Mouse (Mus musculus) liver, postnatal 0 days (tissue): ENCODE measurements around the gene Tmem52b. TPM values are rescaled to one million over a fixed set of nuclear protein-coding genes. Genes with fewer than 3 reads are reported as not detected.

ENCODE experiments used
- ATAC-seq: fragments of 200-750 bp; cut with Nextera tagmentation; 2 replicates; pipeline ENCODE4 v1.8.0; 2017; ENCODE audit warnings: mild to moderate bottlenecking, moderate library complexity
- DNase-seq: peaks from one replicate; pipeline ENCODE4 v3.0.0-alpha.2; 2016
- H3K27ac ChIP-seq: fragments of 300-500 bp; sonication (generic); 2 replicates; pipeline ENCODE4 v1.5.1; 2014; ENCODE audit warnings: antibody characterized with exemption, moderate library complexity, mild to moderate bottlenecking, low read depth
- H3K27me3 ChIP-seq: fragments of 300-500 bp; sonication (generic); 2 replicates; pipeline ENCODE4 v1.6.1; 2014; ENCODE audit warnings: low read length, control low read depth, mixed read lengths; ENCODE audit not compliant: insufficient read depth
- H3K36me3 ChIP-seq: fragments of 300-500 bp; sonication (generic); replicated peaks from 2 replicates; pipeline ENCODE4 v1.6.1; 2014; ENCODE audit warnings: mild to moderate bottlenecking, control low read depth, low read length, moderate library complexity, mixed read lengths; ENCODE audit not compliant: insufficient read depth
- H3K4me1 ChIP-seq: fragments of 300-500 bp; sonication (generic); 2 replicates; pipeline ENCODE4 v1.6.1; 2014; ENCODE audit warnings: antibody characterized with exemption, mild to moderate bottlenecking, control low read depth; ENCODE audit not compliant: insufficient read depth
- H3K4me2 ChIP-seq: fragments of 300-500 bp; sonication (generic); 2 replicates; pipeline ENCODE4 v1.6.1; 2014; ENCODE audit warnings: low read depth, mild to moderate bottlenecking, low read length, moderate library complexity, mixed read lengths
- H3K4me3 ChIP-seq: fragments of 300-500 bp; sonication (generic); 2 replicates; pipeline ENCODE4 v1.5.1; 2014; ENCODE audit warnings: low read depth, low read length
- H3K9ac ChIP-seq: fragments of 300-500 bp; sonication (generic); replicated peaks from 2 replicates; pipeline ENCODE4 v1.6.1; 2014; ENCODE audit warnings: mild to moderate bottlenecking, moderate library complexity
- H3K9me3 ChIP-seq: fragments of 300-500 bp; sonication (generic); 2 replicates; pipeline ENCODE4 v1.6.1; 2016; ENCODE audit warnings: mild to moderate bottlenecking, control low read depth, low read length, mixed read lengths
- CTCF ChIP-seq: sonication (generic); IDR thresholded peaks from 2 replicates; pipeline ENCODE4 v1.5.1; 2016; ENCODE audit warnings: antibody characterized with exemption, low read depth
- EP300 ChIP-seq: IDR thresholded peaks from 2 replicates; pipeline ENCODE4 v1.6.1; 2016; ENCODE audit warnings: antibody characterized with exemption, low read depth, mild to moderate bottlenecking
- WGBS: fragments of 180-500 bp; shearing (Covaris S2); extraction: QIAGEN DNeasy Blood & Tissue Kit; methylation state at CpG from one replicate; pipeline ENCODE4 v1.1.7; 2014; ENCODE audit not compliant: insufficient replicate concordance; 5-methylcytosine and 5-hydroxymethylcytosine counted together
- polyA plus RNA-seq: library from polyadenylated mRNA; unstranded; fragments of >200 nt; fragmentation: Nextera tagmentation; extraction: Ambion mirVana; gene quantifications from 2 replicates; pipeline ENCODE4 v1.2.1, GENCODE M21; 2015

Tmem52b gene
- not detected in 2 replicates for polyA plus RNA-seq

GRCm38 (mm10) chr6:129512367-129512766, at the start of gene Tmem52b:
Gene Tmem52b, plus strand, starts transcription at chr6:129512555.
- H3K9me3 ChIP-seq = no peaks in the 10 kb centered on the region
- peaks cover 16% of the 10 kb centered on the region for H3K4me1 ChIP-seq
- no peak for ATAC-seq
- TF ChIP-seq EP300 = no peak
- no peak for TF ChIP-seq CTCF
- no peak for DNase-seq
- H3K36me3 ChIP-seq = no peaks in the 10 kb centered on the region
- WGBS = 53% methylated on average over 3 of the region's 3 CpGs
- no peak within 1 kb of the TSS for H3K4me3 ChIP-seq
- no peak within 1 kb of the TSS for H3K27ac ChIP-seq
- no peaks in the 10 kb centered on the region for H3K27me3 ChIP-seq
- no peak within 1 kb of the TSS for H3K4me2 ChIP-seq
- no peak within 1 kb of the TSS for H3K9ac ChIP-seq

- Histone ChIP-seq H3K4me1 (no peaks in the 10 kb centered on the region; the same call in 1 of the 2 replicates), H3K9me3 (no peaks in the 10 kb centered on the region), H3K9ac (no peak overlapping the region), H3K36me3 (no peaks in the 10 kb centered on the region), H3K27ac (no peak overlapping the region), H3K4me3 (no peak overlapping the region), H3K27me3 (no peaks in the 10 kb centered on the region), H3K4me2 (no peak overlapping the region)
- WGBS = 60% methylated on average over 6 of the region's 6 CpGs
- no peak for ATAC-seq
- TF ChIP-seq CTCF (no peak), EP300 (peak; percentile 37; the same call in 1 of the 2 replicates)
- no peak for DNase-seq
Observed at GRCm38 (mm10) chr6:129471386-129471785, 41.0 kb upstream of the Tmem52b start.

- DNase-seq = no peak
- WGBS = 36% methylated on average over 5 of the region's 5 CpGs
- no peak for ATAC-seq
Observed at GRCm38 (mm10) chr6:129472627-129473026, 39.7 kb upstream of the Tmem52b start.

GRCm38 (mm10) chr6:129476404-129477126, 35.8 kb upstream of the Tmem52b start:
- Histone ChIP-seq H3K4me1 (no peaks in the 10 kb centered on the region), H3K36me3 (no peaks in the 10 kb centered on the region), H3K27me3 (no peaks in the 10 kb centered on the region), H3K4me3 (no peak overlapping the region), H3K4me2 (peak overlapping the region; percentile 34), H3K9ac (no peak overlapping the region), H3K27ac (no peak overlapping the region), H3K9me3 (no peaks in the 10 kb centered on the region)
- DNase-seq (no peak), ATAC-seq (peak; percentile 40)
- WGBS = 31% methylated on average over 13 of the region's 13 CpGs
- TF ChIP-seq EP300 (no peak), CTCF (peak; percentile 73)

More at GRCm38 (mm10) chr6:129472627-129473026, 39.7 kb upstream of the Tmem52b start:
- TF ChIP-seq EP300 = no peak
- TF ChIP-seq CTCF = no peak
- Histone ChIP-seq H3K27ac (peak overlapping the region; percentile 8; the same call in 1 of the 2 replicates), H3K4me3 (no peak overlapping the region), H3K36me3 (no peaks in the 10 kb centered on the region), H3K27me3 (no peaks in the 10 kb centered on the region), H3K9me3 (no peaks in the 10 kb centered on the region), H3K4me1 (no peaks in the 10 kb centered on the region; the same call in 1 of the 2 replicates), H3K9ac (no peak overlapping the region), H3K4me2 (no peak overlapping the region)

- no peak overlapping the region for H3K9ac ChIP-seq
- WGBS = 74% methylated on average over 8 of the region's 8 CpGs
- H3K4me1 ChIP-seq = no peaks in the 10 kb centered on the region
- no peaks in the 10 kb centered on the region for H3K36me3 ChIP-seq
- H3K27me3 ChIP-seq = no peaks in the 10 kb centered on the region
- H3K27ac ChIP-seq = no peak overlapping the region
- DNase-seq = no peak
- no peak overlapping the region for H3K4me2 ChIP-seq
- TF ChIP-seq CTCF = no peak
- no peak for TF ChIP-seq EP300
- no peak for ATAC-seq
- H3K4me3 ChIP-seq = no peak overlapping the region
- no peaks in the 10 kb centered on the region for H3K9me3 ChIP-seq
Observed at GRCm38 (mm10) chr6:129480089-129480958, 32.0 kb upstream of the Tmem52b start.

- no peak for DNase-seq
- no peaks in the 10 kb centered on the region for H3K9me3 ChIP-seq
- 35% methylated on average over 4 of the region's 4 CpGs for WGBS
- H3K27ac ChIP-seq = no peak overlapping the region
- TF ChIP-seq EP300 = no peak
- 0 out of 2 replicates have a peak, but pooled peaks cover 4% of the 10 kb centered on the region for H3K4me1 ChIP-seq
- H3K27me3 ChIP-seq = no peaks in the 10 kb centered on the region
- H3K36me3 ChIP-seq = no peaks in the 10 kb centered on the region
- no peak overlapping the region for H3K4me2 ChIP-seq
- ATAC-seq = no peak
- no peak overlapping the region for H3K4me3 ChIP-seq
- no peak overlapping the region for H3K9ac ChIP-seq
Observed at GRCm38 (mm10) chr6:129494924-129495323, 17.4 kb upstream of the Tmem52b start.
